Mouse (Mus musculus): ENCODE measurements around the gene Zfp534. TPM values are rescaled to one million over a fixed set of nuclear protein-coding genes. Genes with fewer than 3 reads are reported as not detected.
"Not testable (repeated sequence)": the region's sequence is repeated elsewhere in the genome, so short reads cannot be mapped to it uniquely, and the experiment has no call there.

The Zfp534 gene
- polyA plus RNA-seq (2012; rRNA removed): not detected in 2 replicates

GRCm38 (mm10) chr4:147702453-147702852, at the start of gene Zfp534:
Gene Zfp534, minus strand, starts transcription at chr4:147702553.
- not testable (repeated sequence) for DNase-seq (ENCODE audit: low read depth, low spot score)
- WGBS: 82% methylated on average over 3 of the region's 3 CpGs

GRCm38 (mm10) chr4:147746255-147746654, 43.9 kb upstream of the Zfp534 start:
- 94% methylated on average over 14 of the region's 15 CpGs for WGBS
- not testable (repeated sequence) for DNase-seq (ENCODE audit: low read depth, low spot score)

- WGBS: 39% methylated on average over 63 of the region's 63 CpGs
- not testable (repeated sequence) for DNase-seq (ENCODE audit: low read depth, low spot score)
Observed at GRCm38 (mm10) chr4:147738636-147739369, 36.5 kb upstream of the Zfp534 start.

GRCm38 (mm10) chr4:147655245-147655644, 47.1 kb downstream of the Zfp534 start:
- 86% methylated on average over 5 of the region's 5 CpGs for WGBS

GRCm38 (mm10) chr4:147647407-147647806, 54.9 kb downstream of the Zfp534 start:
- WGBS: no CpG with 5 or more reads among the region's 3 CpGs

More at GRCm38 (mm10) chr4:147655245-147655644, 47.1 kb downstream of the Zfp534 start:
- DNase-seq (ENCODE audit: low read depth, low spot score): not testable (repeated sequence)

GRCm38 (mm10) chr4:147642413-147642812, 59.9 kb downstream of the Zfp534 start, which contains the start of gene Zfp979:
Gene Zfp979, minus strand, starts transcription at chr4:147642513.
- DNase-seq (ENCODE audit: low read depth, low spot score): not testable (repeated sequence)
- no CpG with 5 or more reads among the region's 6 CpGs for WGBS

More at GRCm38 (mm10) chr4:147647407-147647806, 54.9 kb downstream of the Zfp534 start:
- not testable (repeated sequence) for DNase-seq (ENCODE audit: low read depth, low spot score)

- not testable (repeated sequence) for DNase-seq (ENCODE audit: low read depth, low spot score)
- WGBS: 46% methylated on average over 2 of the region's 3 CpGs
Observed at GRCm38 (mm10) chr4:147641932-147642331, 60.4 kb downstream of the Zfp534 start.

GRCm38 (mm10) chr4:147633818-147634262, 68.5 kb downstream of the Zfp534 start:
- no CpG with 5 or more reads among the region's 2 CpGs for WGBS
- DNase-seq (ENCODE audit: low read depth, low spot score): not testable (repeated sequence)

Other genes starting within 250 kb of the Zfp534 start
- gene Zfp982, start 210.1 kb downstream of the Zfp534 start, polyA plus RNA-seq (2012; rRNA removed): 0.06 and 0.08 TPM in 2 replicates
- gene Gm16503, start 162.3 kb downstream of the Zfp534 start, polyA plus RNA-seq (2012; rRNA removed): not detected in 2 replicates
- gene Zfp985, start 149.3 kb downstream of the Zfp534 start, polyA plus RNA-seq (2012; rRNA removed): not detected in 2 replicates
- 0.05 TPM in 1 of 2 replicates, not detected in the other for gene Zfp979, start 60.0 kb downstream of the Zfp534 start, polyA plus RNA-seq (2012; rRNA removed)
- gene Zfp984, start 107.2 kb upstream of the Zfp534 start, polyA plus RNA-seq (2012; rRNA removed): 0.70 and 0.71 TPM in 2 replicates
- 0.84 and 0.89 TPM in 2 replicates for gene Zfp933, start 145.8 kb upstream of the Zfp534 start, polyA plus RNA-seq (2012; rRNA removed)
- gene Miip, start 166.3 kb upstream of the Zfp534 start, polyA plus RNA-seq (2012; rRNA removed): 53.3 and 64.6 TPM in 2 replicates
- 1.4 and 2.1 TPM in 2 replicates for gene Fv1, start 166.4 kb upstream of the Zfp534 start, polyA plus RNA-seq (2012; rRNA removed)
- 51.7 and 75.1 TPM in 2 replicates for gene Mfn2, start 202.2 kb upstream of the Zfp534 start, polyA plus RNA-seq (2012; rRNA removed)
- gene Plod1, start 234.2 kb upstream of the Zfp534 start, polyA plus RNA-seq (2012; rRNA removed): 15.5 and 18.3 TPM in 2 replicates
- 83.1 and 111 TPM in 2 replicates for gene 2510039O18Rik, start 238.3 kb upstream of the Zfp534 start, polyA plus RNA-seq (2012; rRNA removed)

All from large intestine, adult 2 months (tissue).